Mouse (Mus musculus): ENCODE measurements around the gene Crabp2. TPM values are rescaled to one million over a fixed set of nuclear protein-coding genes. Genes with fewer than 3 reads are reported as not detected.

Crabp2 gene
- polyA plus RNA-seq, 1 experiment = not detected

GRCm38 (mm10) chr3:87983627-87984026, 35.2 kb downstream of the Crabp2 start:
- no peak overlapping the region for H3K27ac ChIP-seq (ENCODE audit: insufficient read depth, low read depth, low read length)
- no peak for TF ChIP-seq POLR2A (IDR thresholded peaks at IDR 0.05; ENCODE audit: insufficient read depth, low read depth, low read length)
- no peak for TF ChIP-seq CTCF (IDR thresholded peaks at IDR 0.05; ENCODE audit: insufficient read depth, low read depth, low read length)
- 83% methylated on average over 6 of the region's 6 CpGs for WGBS
- H3K4me3 ChIP-seq (ENCODE audit: insufficient read depth, low read depth, low read length) = no peak overlapping the region
- peaks cover 55% of the 10 kb centered on the region for H3K4me1 ChIP-seq (ENCODE audit: control insufficient read depth, insufficient read depth, low read length)

GRCm38 (mm10) chr3:87984094-87984493, 35.6 kb downstream of the Crabp2 start:
- TF ChIP-seq POLR2A (IDR thresholded peaks at IDR 0.05; ENCODE audit: insufficient read depth, low read depth, low read length) (no peak), CTCF (IDR thresholded peaks at IDR 0.05; ENCODE audit: insufficient read depth, low read depth, low read length) (no peak)
- WGBS = 51% methylated on average over 3 of the region's 3 CpGs
- peaks cover 55% of the 10 kb centered on the region for H3K4me1 ChIP-seq (ENCODE audit: control insufficient read depth, insufficient read depth, low read length)
- no peak overlapping the region for H3K4me3 ChIP-seq (ENCODE audit: insufficient read depth, low read depth, low read length)
- no peak overlapping the region for H3K27ac ChIP-seq (ENCODE audit: insufficient read depth, low read depth, low read length)

GRCm38 (mm10) chr3:87985505-87986320, 37.2 kb downstream of the Crabp2 start:
- TF ChIP-seq CTCF (IDR thresholded peaks at IDR 0.05; ENCODE audit: insufficient read depth, low read depth, low read length) (no peak), POLR2A (IDR thresholded peaks at IDR 0.05; ENCODE audit: insufficient read depth, low read depth, low read length) (no peak)
- peaks cover 63% of the 10 kb centered on the region for H3K4me1 ChIP-seq (ENCODE audit: control insufficient read depth, insufficient read depth, low read length)
- WGBS = 19% methylated on average over 12 of the region's 12 CpGs
- no peak overlapping the region for H3K4me3 ChIP-seq (ENCODE audit: insufficient read depth, low read depth, low read length)
- H3K27ac ChIP-seq (ENCODE audit: insufficient read depth, low read depth, low read length) = no peak overlapping the region

- under 1% methylated on average over 17 of the region's 17 CpGs for WGBS
- no peak for TF ChIP-seq POLR2A (IDR thresholded peaks at IDR 0.05; ENCODE audit: insufficient read depth, low read depth, low read length)
- peak; percentile 98 for TF ChIP-seq CTCF (IDR thresholded peaks at IDR 0.05; ENCODE audit: insufficient read depth, low read depth, low read length)
- peaks cover 64% of the 10 kb centered on the region for H3K4me1 ChIP-seq (ENCODE audit: control insufficient read depth, insufficient read depth, low read length)
- H3K27ac ChIP-seq (ENCODE audit: insufficient read depth, low read depth, low read length) = no peak overlapping the region
- H3K4me3 ChIP-seq (ENCODE audit: insufficient read depth, low read depth, low read length) = peak overlapping the region; percentile 29
These were observed 38.4 kb downstream of the Crabp2 start for GRCm38 (mm10) chr3:87986868-87987267.

GRCm38 (mm10) chr3:87987633-87988032, 39.2 kb downstream of the Crabp2 start:
- WGBS = 7% methylated on average over 15 of the region's 15 CpGs
- H3K4me1 ChIP-seq (ENCODE audit: control insufficient read depth, insufficient read depth, low read length) = peaks cover 56% of the 10 kb centered on the region
- TF ChIP-seq POLR2A (IDR thresholded peaks at IDR 0.05; ENCODE audit: insufficient read depth, low read depth, low read length) = no peak
- no peak for TF ChIP-seq CTCF (IDR thresholded peaks at IDR 0.05; ENCODE audit: insufficient read depth, low read depth, low read length)
- H3K4me3 ChIP-seq (ENCODE audit: insufficient read depth, low read depth, low read length) = peak overlapping the region; percentile 26
- H3K27ac ChIP-seq (ENCODE audit: insufficient read depth, low read depth, low read length) = no peak overlapping the region

- H3K4me1 ChIP-seq (ENCODE audit: control insufficient read depth, insufficient read depth, low read length) = peaks cover 52% of the 10 kb centered on the region
- 19% methylated on average over 15 of the region's 15 CpGs for WGBS
These were observed 39.6 kb downstream of the Crabp2 start for GRCm38 (mm10) chr3:87988068-87988467.

GRCm38 (mm10) chr3:87989935-87990334, 41.5 kb downstream of the Crabp2 start:
- no peak overlapping the region for H3K27ac ChIP-seq (ENCODE audit: insufficient read depth, low read depth, low read length)
- TF ChIP-seq POLR2A (IDR thresholded peaks at IDR 0.05; ENCODE audit: insufficient read depth, low read depth, low read length) (no peak), CTCF (IDR thresholded peaks at IDR 0.05; ENCODE audit: insufficient read depth, low read depth, low read length) (no peak)
- H3K4me3 ChIP-seq (ENCODE audit: insufficient read depth, low read depth, low read length) = no peak overlapping the region
- WGBS = 46% methylated on average over 10 of the region's 10 CpGs
- peaks cover 40% of the 10 kb centered on the region for H3K4me1 ChIP-seq (ENCODE audit: control insufficient read depth, insufficient read depth, low read length)

More at GRCm38 (mm10) chr3:87988068-87988467, 39.6 kb downstream of the Crabp2 start:
- peak overlapping the region; percentile 26 for H3K4me3 ChIP-seq (ENCODE audit: insufficient read depth, low read depth, low read length)
- TF ChIP-seq CTCF (IDR thresholded peaks at IDR 0.05; ENCODE audit: insufficient read depth, low read depth, low read length) (no peak), POLR2A (IDR thresholded peaks at IDR 0.05; ENCODE audit: insufficient read depth, low read depth, low read length) (no peak)
- no peak overlapping the region for H3K27ac ChIP-seq (ENCODE audit: insufficient read depth, low read depth, low read length)

- H3K4me3 ChIP-seq (ENCODE audit: insufficient read depth, low read depth, low read length) = no peak overlapping the region
- TF ChIP-seq CTCF (IDR thresholded peaks at IDR 0.05; ENCODE audit: insufficient read depth, low read depth, low read length) = no peak
- no peak for TF ChIP-seq POLR2A (IDR thresholded peaks at IDR 0.05; ENCODE audit: insufficient read depth, low read depth, low read length)
- H3K4me1 ChIP-seq (ENCODE audit: control insufficient read depth, insufficient read depth, low read length) = peaks cover 35% of the 10 kb centered on the region
- H3K27ac ChIP-seq (ENCODE audit: insufficient read depth, low read depth, low read length) = no peak overlapping the region
- 56% methylated on average over 5 of the region's 6 CpGs for WGBS
These were observed 45.0 kb downstream of the Crabp2 start for GRCm38 (mm10) chr3:87993436-87993835.

GRCm38 (mm10) chr3:87995331-87995730, 46.9 kb downstream of the Crabp2 start:
- H3K4me1 ChIP-seq (ENCODE audit: control insufficient read depth, insufficient read depth, low read length) = peaks cover 38% of the 10 kb centered on the region
- 47% methylated on average over 11 of the region's 11 CpGs for WGBS
- TF ChIP-seq POLR2A (IDR thresholded peaks at IDR 0.05; ENCODE audit: insufficient read depth, low read depth, low read length) = no peak
- no peak for TF ChIP-seq CTCF (IDR thresholded peaks at IDR 0.05; ENCODE audit: insufficient read depth, low read depth, low read length)
- no peak overlapping the region for H3K4me3 ChIP-seq (ENCODE audit: insufficient read depth, low read depth, low read length)
- H3K27ac ChIP-seq (ENCODE audit: insufficient read depth, low read depth, low read length) = no peak overlapping the region

Data from olfactory bulb, adult 2 months (tissue).